Mouse (Mus musculus) stomach, postnatal 0 days (tissue): ENCODE measurements around the gene B630019K06Rik.
"Not testable (repeated sequence)": the region's sequence is repeated elsewhere in the genome, so short reads cannot be mapped to it uniquely, and the experiment has no call there.

Source experiments
- CTCF ChIP-seq: IDR thresholded peaks from 2 replicates; pipeline ENCODE4 v1.5.1; 2016; ENCODE audit warnings: antibody characterized with exemption, low read depth, mild to moderate bottlenecking, moderate library complexity
- EP300 ChIP-seq: optimal IDR thresholded peaks from 2 replicates; pipeline ENCODE3; 2016; ENCODE audit warnings: antibody characterized with exemption

- TF ChIP-seq CTCF, result peak; percentile 77
- TF ChIP-seq EP300, result not testable (repeated sequence)
Observed at GRCm38 (mm10) chrX:8864331-8864730, 27.9 kb upstream of the B630019K06Rik start.
